Mouse (Mus musculus): Measurements from ENCODE around the gene Spdye4a.

The Spdye4a gene

GRCm38 (mm10) chr5:143226790-143227189 lies at the start of gene Spdye4a:
Gene Spdye4a (minus strand): TSS chr5:143226890.
- no peak for DNase-seq (ENCODE audit: low spot score in 2 of 2)

DNA sequence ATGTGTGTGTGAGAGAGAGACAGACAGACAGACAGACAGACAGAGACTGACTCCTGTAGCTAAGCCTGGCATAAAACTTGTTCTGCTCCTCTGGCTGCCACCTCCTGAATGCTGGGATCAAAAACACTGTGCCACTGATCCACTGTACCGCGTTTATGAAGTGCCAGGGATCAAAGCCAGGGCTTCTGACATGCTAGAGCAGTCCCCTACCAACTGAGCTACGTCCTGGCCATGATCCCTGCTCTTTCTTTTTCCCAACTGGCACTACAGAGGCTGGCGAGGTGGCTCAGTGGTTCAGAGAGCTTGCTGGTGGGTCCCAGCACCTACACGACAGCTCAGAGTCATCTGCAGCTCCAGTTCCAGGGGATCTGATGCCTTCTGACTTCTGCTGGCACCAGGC lies 49.1 kb upstream of the Spdye4a start:
- no peak for DNase-seq (ENCODE audit: low spot score in 2 of 2)

GRCm38 (mm10) chr5:143272540-143273330 lies 46.0 kb upstream of the Spdye4a start:
- no peak for DNase-seq (ENCODE audit: low spot score in 2 of 2)

GRCm38 (mm10) chr5:143272108-143272507 lies 45.4 kb upstream of the Spdye4a start:
- DNase-seq (ENCODE audit: low spot score in 2 of 2), result no peak

- DNase-seq (ENCODE audit: low spot score in 2 of 2), result no peak
Measured at GRCm38 (mm10) chr5:143271642-143272041, 45.0 kb upstream of the Spdye4a start.

- no peak for DNase-seq (ENCODE audit: low spot score in 2 of 2)
Measured at GRCm38 (mm10) chr5:143270151-143270519, 43.4 kb upstream of the Spdye4a start.

GRCm38 (mm10) chr5:143269363-143270150 lies 42.9 kb upstream of the Spdye4a start, which contains the start of gene Zfp316:
Gene Zfp316 (minus strand): TSS chr5:143270022.
- peak; percentile 85 to 87 for DNase-seq (ENCODE audit: low spot score in 2 of 2)

DNA sequence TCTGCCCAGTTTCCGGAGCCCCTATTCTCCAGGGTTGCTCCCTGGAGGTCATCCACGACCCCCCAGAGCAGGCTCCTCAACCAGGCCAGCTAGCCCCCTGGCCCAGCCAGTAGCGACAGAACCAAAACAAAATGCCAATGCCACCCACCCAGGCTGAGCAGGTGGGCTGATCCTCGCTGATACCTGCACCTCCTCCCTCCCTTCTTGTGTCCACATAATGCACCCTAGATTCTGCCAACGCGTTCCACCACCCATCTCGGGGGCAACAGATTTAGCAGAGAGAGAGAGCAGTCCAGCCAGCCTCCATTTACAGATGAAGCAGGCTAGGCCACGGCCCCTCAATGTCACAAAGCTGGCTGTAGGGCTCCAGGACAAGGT lies 42.3 kb upstream of the Spdye4a start:
- DNase-seq (ENCODE audit: low spot score in 2 of 2), result no peak

DNA sequence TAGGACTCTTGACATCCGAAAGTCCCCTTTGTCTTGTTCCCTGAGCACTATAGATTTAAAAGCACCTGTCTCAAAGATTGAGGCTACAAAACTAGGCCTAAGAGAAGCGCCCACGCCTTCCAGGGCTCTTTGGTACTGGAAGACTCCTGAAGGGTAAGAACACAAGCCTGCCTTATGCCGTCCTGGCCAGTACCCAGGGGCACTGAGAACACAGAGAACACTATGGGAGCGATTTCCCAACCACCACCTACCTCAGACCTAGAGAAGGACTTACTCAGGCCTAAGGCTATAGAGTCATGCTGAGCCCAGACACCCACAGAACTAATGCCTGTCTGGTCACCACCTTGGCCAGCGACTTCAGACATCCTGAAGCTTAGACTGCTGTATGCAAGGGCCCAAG lies 40.1 kb upstream of the Spdye4a start:
- no peak for DNase-seq (ENCODE audit: low spot score in 2 of 2)

GRCm38 (mm10) chr5:143265409-143265808 lies 38.7 kb upstream of the Spdye4a start:
- DNase-seq (ENCODE audit: low spot score in 2 of 2), result no peak

DNA sequence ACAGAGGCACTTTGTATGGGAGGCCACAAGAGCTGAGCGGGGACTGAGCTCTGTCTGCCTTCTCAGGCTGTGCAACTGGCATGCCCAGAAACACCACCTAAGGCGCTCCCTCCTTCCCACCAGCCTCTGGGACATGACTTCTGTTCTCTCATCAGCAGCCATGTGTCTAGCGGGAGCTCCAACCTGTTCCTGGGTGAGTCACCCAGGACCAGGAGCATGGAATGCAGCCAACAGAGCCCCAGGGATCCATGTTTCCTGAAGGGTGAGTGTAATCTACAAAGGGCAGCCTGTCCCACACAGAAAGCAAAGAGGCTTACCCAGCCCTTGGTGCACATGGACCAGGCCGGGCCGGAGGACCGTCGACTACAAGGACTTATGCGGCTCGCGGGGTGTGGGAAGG lies 38.0 kb upstream of the Spdye4a start:
- no peak for DNase-seq (ENCODE audit: low spot score in 2 of 2)

- DNase-seq (ENCODE audit: low spot score in 2 of 2), result no peak
Measured at GRCm38 (mm10) chr5:143261636-143262035, 34.9 kb upstream of the Spdye4a start.

DNA sequence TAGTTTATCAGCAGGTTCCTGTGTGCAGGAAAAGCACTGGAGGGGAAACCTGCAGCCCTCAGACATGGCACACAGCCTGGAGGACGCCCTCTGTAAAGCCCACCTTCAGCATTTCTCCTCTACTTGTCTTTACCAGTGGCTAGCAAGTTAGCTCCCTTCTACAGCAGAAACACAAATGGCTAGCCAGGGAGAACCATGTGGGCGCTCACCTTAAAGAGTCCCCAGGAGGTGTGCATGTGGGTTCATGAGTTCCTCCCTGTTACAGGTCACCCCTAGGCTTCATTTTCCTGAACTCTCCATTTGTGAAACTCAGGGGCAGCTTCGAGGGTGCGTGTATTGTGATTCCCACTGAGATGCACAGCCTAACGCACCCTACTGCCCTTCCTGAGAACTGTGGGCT lies 29.1 kb upstream of the Spdye4a start:
- DNase-seq (ENCODE audit: low spot score in 2 of 2), result no peak

DNA sequence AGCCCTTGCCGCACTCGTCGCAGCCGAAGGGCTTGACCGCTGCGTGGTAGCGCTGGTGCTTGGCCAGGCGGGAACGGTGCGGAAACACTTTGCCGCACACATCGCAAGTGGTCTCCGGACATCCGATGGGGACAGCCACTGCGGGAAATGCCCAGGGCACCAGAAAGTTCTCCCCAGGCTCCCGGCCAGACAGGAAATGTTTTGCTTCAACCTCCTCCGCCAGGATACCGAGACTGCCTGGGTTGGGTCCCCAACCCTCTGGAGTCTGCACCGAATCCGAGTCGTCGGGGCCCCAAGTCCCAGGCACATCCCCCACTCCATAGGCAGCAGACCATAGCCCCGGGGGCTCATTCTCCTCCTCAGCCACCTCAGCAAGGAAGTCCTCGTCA lies 28.4 kb upstream of the Spdye4a start:
- no peak for DNase-seq (ENCODE audit: low spot score in 2 of 2)

- no peak for DNase-seq (ENCODE audit: low spot score in 2 of 2)
Measured at GRCm38 (mm10) chr5:143254487-143255130, 27.9 kb upstream of the Spdye4a start.

DNA sequence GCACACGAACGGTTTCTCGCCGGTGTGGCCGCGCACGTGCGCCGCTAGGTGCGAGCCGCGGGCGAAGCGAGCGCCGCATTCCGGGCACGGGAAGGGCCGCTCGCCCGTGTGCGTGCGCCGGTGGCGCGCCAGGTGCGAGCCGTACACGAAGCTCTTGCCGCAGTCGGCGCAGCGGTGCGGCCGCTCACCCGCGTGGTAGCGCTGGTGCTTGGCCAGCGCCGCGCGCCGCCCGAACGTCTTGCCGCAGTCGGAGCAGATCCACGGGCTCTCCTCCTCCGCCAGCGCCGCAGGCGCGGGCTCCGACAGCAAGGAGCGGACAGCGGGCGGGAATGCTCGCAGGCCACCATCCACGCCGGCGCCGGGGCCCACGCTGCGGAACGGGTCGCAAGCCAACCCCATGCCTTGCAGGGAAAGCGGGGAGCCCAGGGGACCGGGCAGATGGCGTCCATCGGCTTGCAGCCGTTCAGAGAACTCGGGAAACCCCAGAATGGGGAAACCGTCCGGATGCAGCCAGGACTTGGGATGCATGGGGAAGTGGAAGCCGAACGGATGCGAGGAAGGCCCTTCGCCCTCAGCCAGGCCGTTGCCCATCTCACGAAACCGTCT lies 27.3 kb upstream of the Spdye4a start:
- DNase-seq (ENCODE audit: low spot score in 2 of 2), result no peak

DNA sequence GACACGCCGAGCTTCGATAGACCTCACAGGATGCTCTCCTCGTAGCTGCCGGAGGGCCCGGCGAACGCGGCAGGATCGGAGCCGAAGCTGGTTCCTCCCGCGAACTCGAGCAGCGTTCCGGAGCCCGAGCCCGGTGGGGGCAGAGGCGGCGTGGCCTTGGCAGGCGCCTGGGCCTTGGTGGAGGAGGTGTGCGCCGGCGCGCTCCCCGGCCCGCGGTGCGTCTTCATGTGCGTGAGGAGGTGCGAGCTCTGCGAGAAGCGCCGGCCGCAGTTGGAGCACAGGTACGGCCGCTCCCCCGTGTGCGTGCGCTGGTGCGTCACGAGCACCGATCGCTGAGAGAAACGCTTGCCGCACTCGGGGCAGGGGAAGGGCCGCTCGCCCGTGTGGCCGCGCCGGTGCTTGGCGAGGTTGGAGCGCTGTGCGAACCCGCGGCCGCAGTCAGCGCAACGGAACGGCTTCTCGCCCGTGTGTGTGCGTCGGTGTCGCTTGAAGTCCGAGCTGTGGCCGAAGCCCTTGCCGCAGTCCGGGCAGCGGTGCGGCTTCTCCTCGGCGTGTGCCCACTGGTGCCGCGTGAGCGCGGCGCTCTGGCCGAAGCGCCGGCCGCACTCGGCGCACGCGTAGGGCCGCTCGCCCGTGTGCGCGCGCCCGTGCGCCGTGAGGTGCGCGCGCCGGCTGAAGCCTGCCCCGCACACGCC lies 26.6 kb upstream of the Spdye4a start:
- peak in 1 of 2 experiments; percentile 54 for DNase-seq (ENCODE audit: low spot score in 2 of 2)

DNA sequence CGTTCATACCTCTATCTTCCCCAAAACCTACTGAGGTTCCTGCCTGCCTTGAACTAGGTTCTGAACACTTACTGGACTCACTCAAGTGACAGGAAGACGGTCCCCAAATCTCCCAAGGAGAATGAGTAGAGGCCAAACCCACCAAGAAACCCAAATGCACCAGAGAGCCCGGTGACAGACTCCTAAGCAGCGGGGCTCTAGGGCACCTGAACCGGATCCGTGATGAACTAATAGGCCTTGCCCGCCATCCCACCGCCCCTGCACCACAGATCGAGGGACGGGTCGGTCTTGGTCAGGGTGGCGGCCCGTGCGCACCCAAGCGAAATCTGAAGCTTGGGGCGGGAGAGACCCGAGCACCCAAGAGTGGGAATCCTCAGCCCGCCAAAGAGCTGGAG lies 26.1 kb upstream of the Spdye4a start:
- no peak for DNase-seq (ENCODE audit: low spot score in 2 of 2)

- peak in 1 of 2 experiments; percentile 32 for DNase-seq (ENCODE audit: low spot score in 2 of 2)
Measured at GRCm38 (mm10) chr5:143252039-143252438, 25.3 kb upstream of the Spdye4a start.

- no peak for DNase-seq (ENCODE audit: low spot score in 2 of 2)
Measured at GRCm38 (mm10) chr5:143244926-143245325, 18.2 kb upstream of the Spdye4a start.

- DNase-seq (ENCODE audit: low spot score in 2 of 2), result no peak
Measured at GRCm38 (mm10) chr5:143236036-143236435, 9.3 kb upstream of the Spdye4a start.

Measured in right cerebral cortex, postnatal 10 days (tissue).